In genomic region chr16:88048121-88048520, GRCm38 (mm10) we compare ENCODE assay signal across 21 mouse cellular contexts.
DNase-seq lines count a peak whose midpoint lies in the region; ATAC-seq and TF ChIP-seq lines count a peak whose summit lies in the region.
"Had no signal": no experiment of that assay in that cellular context is flagged by ENCODE, and none has a peak within 500 bp of the region (broad histone marks: within the 10 kb centered on the region; RNA-seq: fewer than 3 reads in every experiment).

No protein-coding gene starts in this region.

- no peaks in the 10 kb centered on the region for H3K27me3 ChIP-seq in midbrain, embryonic 11.5 days (ENCODE audit: control insufficient read depth, insufficient read depth, low read length)
- H3K27me3 ChIP-seq in midbrain, postnatal 0 days (ENCODE audit: insufficient read depth, low read length), result no peaks in the 10 kb centered on the region
- no peaks in the 10 kb centered on the region for H3K27me3 ChIP-seq in neural tube, embryonic 14.5 days (ENCODE audit: control insufficient read depth, insufficient read depth, low read length)
- H3K27me3 ChIP-seq in neural tube, embryonic 15.5 days (replicated peaks), result no peaks in the 10 kb centered on the region
- H3K27me3 ChIP-seq: CH12.LX had no signal

- no peak overlapping the region for H3K9ac ChIP-seq in midbrain, embryonic 11.5 days (ENCODE audit: low read length)
- no peak overlapping the region for H3K9ac ChIP-seq in midbrain, postnatal 0 days (replicated peaks; ENCODE audit: low read length, poor library complexity, severe bottlenecking)
- H3K9ac ChIP-seq in neural tube, embryonic 14.5 days (replicated peaks; ENCODE audit: low read depth, low read length), result no peak overlapping the region
- no peak overlapping the region for H3K9ac ChIP-seq in neural tube, embryonic 15.5 days (replicated peaks)

- DNase-seq in heart, adult 11 months, result peak; percentile 82
- DNase-seq in heart, postnatal 10 days, result no peak
- DNase-seq in midbrain, embryonic 11.5 days (ENCODE audit: low spot score, missing footprints), result peak; percentile 64
- no peak for DNase-seq in midbrain, postnatal 0 days (ENCODE audit: low spot score)
- DNase-seq: adrenal gland, adult 2 months; adrenal gland, adult 8-10 months; adrenal gland, postnatal 10 days; adrenal gland, postnatal 14 days; adrenal gland, postnatal 25 days; adrenal gland, postnatal 36 days; B cell, adult 2 months; cerebellum, adult 11 months; cerebellum, adult 11-12 months; cerebellum, adult 18-20 months had no signal

- intact Hi-C loops in heart, postnatal 10 days (cut with DNase I), result no loop called here

- H3K4me1 ChIP-seq in midbrain, embryonic 11.5 days (ENCODE audit: control insufficient read depth, insufficient read depth, low read length), result no peaks in the 10 kb centered on the region
- H3K4me1 ChIP-seq in midbrain, postnatal 0 days (ENCODE audit: insufficient read depth, low read length), result no peaks in the 10 kb centered on the region
- H3K4me1 ChIP-seq in neural tube, embryonic 14.5 days (ENCODE audit: control insufficient read depth, insufficient read depth, low read length), result no peaks in the 10 kb centered on the region
- no peaks in the 10 kb centered on the region for H3K4me1 ChIP-seq in neural tube, embryonic 15.5 days

- H3K4me2 ChIP-seq in midbrain, embryonic 11.5 days, result no peak overlapping the region
- H3K4me2 ChIP-seq in midbrain, postnatal 0 days (ENCODE audit: low read depth, low read length, poor library complexity, severe bottlenecking), result no peak overlapping the region
- H3K4me2 ChIP-seq in neural tube, embryonic 14.5 days (ENCODE audit: low read depth, low read length), result no peak overlapping the region
- no peak overlapping the region for H3K4me2 ChIP-seq in neural tube, embryonic 15.5 days

- no peaks in the 10 kb centered on the region for H3K36me3 ChIP-seq in midbrain, embryonic 11.5 days (ENCODE audit: control insufficient read depth, insufficient read depth, low read length)
- no peaks in the 10 kb centered on the region for H3K36me3 ChIP-seq in midbrain, postnatal 0 days (ENCODE audit: insufficient read depth, low read length)
- H3K36me3 ChIP-seq in neural tube, embryonic 14.5 days (ENCODE audit: control insufficient read depth, insufficient read depth, low read length), result no peaks in the 10 kb centered on the region
- no peaks in the 10 kb centered on the region for H3K36me3 ChIP-seq in neural tube, embryonic 15.5 days
- H3K36me3 ChIP-seq: G1E had no signal

- H3K9me3 ChIP-seq in midbrain, embryonic 11.5 days (ENCODE audit: control insufficient read depth, low read length), result no peaks in the 10 kb centered on the region
- H3K9me3 ChIP-seq in midbrain, postnatal 0 days (ENCODE audit: low read length), result no peaks in the 10 kb centered on the region
- no peaks in the 10 kb centered on the region for H3K9me3 ChIP-seq in neural tube, embryonic 14.5 days (ENCODE audit: control insufficient read depth, low read length)
- no peaks in the 10 kb centered on the region for H3K9me3 ChIP-seq in neural tube, embryonic 15.5 days (replicated peaks)

- H3K27ac ChIP-seq in midbrain, embryonic 11.5 days (ENCODE audit: low read depth, low read length), result no peak overlapping the region
- H3K27ac ChIP-seq in midbrain, postnatal 0 days (ENCODE audit: low read depth, low read length), result no peak overlapping the region
- no peak overlapping the region for H3K27ac ChIP-seq in neural tube, embryonic 14.5 days (ENCODE audit: low read depth, low read length)
- H3K27ac ChIP-seq in neural tube, embryonic 15.5 days (replicated peaks), result no peak overlapping the region

- WGBS in midbrain, embryonic 11.5 days, result 92% methylated on average over 10 of the region's 10 CpGs
- WGBS in midbrain, postnatal 0 days, result 91% methylated on average over 10 of the region's 10 CpGs
- WGBS in neural tube, embryonic 14.5 days, result 89% methylated on average over 10 of the region's 10 CpGs
- 79% methylated on average over 10 of the region's 10 CpGs for WGBS in neural tube, embryonic 15.5 days

- ATAC-seq in midbrain, embryonic 11.5 days (ENCODE audit: low FRiP score), result no peak
- ATAC-seq in midbrain, postnatal 0 days (ENCODE audit: low FRiP score), result no peak
- ATAC-seq in neural tube, embryonic 14.5 days (ENCODE audit: low read depth), result 0 out of 2 replicates have a peak, but pooled peaks have one; percentile 4
- ATAC-seq in neural tube, embryonic 15.5 days (ENCODE audit: low FRiP score), result no peak
- ATAC-seq: activated CD4-positive, CD25-positive, alpha-beta regulatory T cell, adult 4 months; CD4-positive, CD25-positive, alpha-beta regulatory T cell, adult 4 months; Patski had no signal

- no peak overlapping the region for H3K4me3 ChIP-seq in midbrain, embryonic 11.5 days (ENCODE audit: low read depth, low read length)
- H3K4me3 ChIP-seq in midbrain, postnatal 0 days (ENCODE audit: low read depth, low read length), result no peak overlapping the region
- H3K4me3 ChIP-seq in neural tube, embryonic 14.5 days (ENCODE audit: low read depth, low read length), result no peak overlapping the region
- no peak overlapping the region for H3K4me3 ChIP-seq in neural tube, embryonic 15.5 days (replicated peaks)

- no peak for TF ChIP-seq CTCF in midbrain, postnatal 0 days (IDR thresholded peaks at IDR 0.05)

Comparison
In these comparisons a context has a peak if more than half of its experiments do, and no peak if none do; other contexts are left out.
1. DNase-seq: peak in heart, adult 11 months (single experiment) and midbrain, embryonic 11.5 days (single experiment); none in heart, postnatal 10 days (0 of 2) and midbrain, postnatal 0 days (single experiment).